Mouse (Mus musculus) MEL (cell line): ENCODE data around the gene Apol7e. TPM values are rescaled to one million over a fixed set of nuclear protein-coding genes. Genes with fewer than 3 reads are reported as not detected.

Source experiments
- DNase-seq: peaks from one replicate; pipeline ENCODE4 v3.0.0; 2011; ENCODE audit warnings: low read depth, low spot score
- H3K27ac ChIP-seq: 2 replicates; pipeline ENCODE4 v1.5.1; 2012; ENCODE audit warnings: low read depth, mild to moderate bottlenecking, control low read depth, low read length, moderate library complexity; ENCODE audit not compliant: control insufficient read depth
- H3K27me3 ChIP-seq, 2 experiments: fragments of 150-350 bp in 1 of 2; sonication (generic) in 1 of 2; 2 replicates each; pipeline ENCODE4 v1.6.1; 2012; ENCODE audit warnings: low read length in 2 of 2, mild to moderate bottlenecking in 2 of 2, improper control_type of control experiment in 1 of 2, moderate library complexity in 1 of 2; ENCODE audit not compliant: insufficient read depth in 2 of 2, control insufficient read depth in 1 of 2
- H3K36me3 ChIP-seq, 2 experiments: 2 replicates each; pipeline ENCODE4 v1.6.1; 2012 to 2014; ENCODE audit warnings: low read length in 2 of 2, improper control_type of control experiment in 1 of 2, inconsistent platforms in 1 of 2, mild to moderate bottlenecking in 1 of 2; ENCODE audit not compliant: insufficient read depth in 2 of 2, control insufficient read depth in 1 of 2
- H3K4me1 ChIP-seq, 2 experiments: fragments of 150-350 bp in 1 of 2; sonication (generic) in 1 of 2; 2 replicates each; pipeline ENCODE4 v1.6.1; 2012; ENCODE audit warnings: low read length in 2 of 2, improper control_type of control experiment in 1 of 2, mild to moderate bottlenecking in 1 of 2; ENCODE audit not compliant: insufficient read depth in 2 of 2, control insufficient read depth in 1 of 2
- H3K4me3 ChIP-seq, 2 experiments: fragments of 150-350 bp in 1 of 2; sonication (generic) in 1 of 2; 2 replicates each; pipeline ENCODE4 v1.5.1; 2012; ENCODE audit warnings: low read depth in 2 of 2, low read length in 2 of 2, mild to moderate bottlenecking in 2 of 2, moderate library complexity in 2 of 2, control low read depth in 1 of 2, improper control_type of control experiment in 1 of 2; ENCODE audit not compliant: control insufficient read depth in 1 of 2, insufficient read depth in 1 of 2
- H3K79me2 ChIP-seq: 2 replicates; pipeline ENCODE4 v1.6.1; 2012; ENCODE audit warnings: mild to moderate bottlenecking, low read length, moderate library complexity; ENCODE audit not compliant: control insufficient read depth, poor library complexity, insufficient read depth
- H3K9ac ChIP-seq: 2 replicates; pipeline ENCODE4 v1.6.1; 2012; ENCODE audit warnings: low read depth, mild to moderate bottlenecking, control low read depth, low read length, moderate library complexity; ENCODE audit not compliant: control insufficient read depth, poor library complexity, severe bottlenecking
- H3K9me3 ChIP-seq: fragments of 150-350 bp; sonication (generic); replicated peaks from 2 replicates; pipeline ENCODE4 v1.6.1; 2012; ENCODE audit warnings: mild to moderate bottlenecking, low read length, improper control_type of control experiment, moderate library complexity; ENCODE audit not compliant: insufficient read depth
- BHLHE40 ChIP-seq: IDR thresholded peaks from 2 replicates; pipeline ENCODE4 v1.6.1; 2012; ENCODE audit warnings: low read depth, mild to moderate bottlenecking, inconsistent platforms, low read length, improper control_type of control experiment, borderline replicate concordance
- ELF1 ChIP-seq: IDR thresholded peaks from 2 replicates; pipeline ENCODE4 v1.6.1; 2014; ENCODE audit warnings: low read depth, mild to moderate bottlenecking, inconsistent platforms, low read length, improper control_type of control experiment, moderate library complexity
- EP300 ChIP-seq, 2 experiments: IDR thresholded peaks; 2 replicates each; pipeline ENCODE4 v1.6.1; 2011; ENCODE audit warnings: improper control_type of control experiment in 2 of 2, low read length in 2 of 2, low read depth in 1 of 2, mild to moderate bottlenecking in 1 of 2
- GATA1 ChIP-seq: IDR thresholded peaks from 2 replicates; pipeline ENCODE4 v1.6.1; 2011; ENCODE audit warnings: low read depth, low read length, improper control_type of control experiment
- KAT2A ChIP-seq: conservative IDR thresholded peaks from 2 replicates; pipeline ENCODE4 v1.6.1; 2012; ENCODE audit warnings: low read depth, low read length, improper control_type of control experiment, inconsistent platforms
- MAX ChIP-seq: IDR thresholded peaks from 2 replicates; pipeline ENCODE4 v1.6.1; 2011; ENCODE audit warnings: low read length, improper control_type of control experiment
- MYC ChIP-seq: IDR thresholded peaks from 2 replicates; pipeline ENCODE4 v1.6.1; 2011; ENCODE audit warnings: low read depth, mild to moderate bottlenecking, low read length, improper control_type of control experiment, moderate library complexity
- NELFE ChIP-seq: IDR thresholded peaks from 2 replicates; pipeline ENCODE4 v1.6.1; 2011; ENCODE audit warnings: low read depth, low read length, improper control_type of control experiment
- NRF1 ChIP-seq: IDR thresholded peaks from 2 replicates; pipeline ENCODE4 v1.6.1; 2014; ENCODE audit warnings: low read depth, mild to moderate bottlenecking, inconsistent platforms, low read length, improper control_type of control experiment, moderate library complexity; ENCODE audit not compliant: poor library complexity, insufficient read depth, severe bottlenecking
- POLR2AphosphoS5 ChIP-seq: IDR thresholded peaks from 2 replicates; pipeline ENCODE4 v1.6.1; 2012; ENCODE audit warnings: low read depth, borderline replicate concordance, mild to moderate bottlenecking, inconsistent platforms, low read length, moderate library complexity, mixed read lengths
- SIN3A ChIP-seq: IDR thresholded peaks from 2 replicates; pipeline ENCODE4 v1.6.1; 2012; ENCODE audit warnings: low read length, improper control_type of control experiment, inconsistent platforms
- TAL1 ChIP-seq: IDR thresholded peaks from 2 replicates; pipeline ENCODE4 v1.6.1; 2012; ENCODE audit warnings: mild to moderate bottlenecking, inconsistent platforms, low read length, moderate library complexity, mixed read lengths
- TCF12 ChIP-seq: IDR thresholded peaks from 2 replicates; pipeline ENCODE4 v1.6.1; 2014; ENCODE audit warnings: low read depth, mild to moderate bottlenecking, inconsistent platforms, low read length, improper control_type of control experiment, moderate library complexity
- UBTF ChIP-seq: IDR thresholded peaks from 2 replicates; pipeline ENCODE4 v1.6.1; 2012; ENCODE audit warnings: low read depth, mild to moderate bottlenecking, inconsistent platforms, low read length, improper control_type of control experiment, moderate library complexity, borderline replicate concordance; ENCODE audit not compliant: insufficient read depth
- USF1 ChIP-seq: IDR thresholded peaks from 2 replicates; pipeline ENCODE4 v1.6.1; 2014; ENCODE audit warnings: low read depth, mild to moderate bottlenecking, inconsistent platforms, low read length, improper control_type of control experiment, moderate library complexity
- USF2 ChIP-seq, 2 experiments: IDR thresholded peaks; 2 replicates each; pipeline ENCODE4 v1.6.1; 2011 to 2012; ENCODE audit warnings: improper control_type of control experiment in 2 of 2, low read length in 2 of 2, borderline replicate concordance in 1 of 2, inconsistent platforms in 1 of 2, low read depth in 1 of 2, mild to moderate bottlenecking in 1 of 2; ENCODE audit not compliant: insufficient read depth in 1 of 2
- polyA plus RNA-seq, 2 experiments: library from polyadenylated mRNA; stranded (reverse) in 1 of 2; unstranded in 1 of 2; fragments of >175 nt in 1 of 2; fragments of >200 nt in 1 of 2; gene quantifications; 2 replicates each; pipeline versions ENCODE4 v1.2.1 to v1.2.4; 2012; ENCODE audit warnings: low replicate concordance in 2 of 2, low read depth in 1 of 2; ENCODE audit not compliant: insufficient read length in 2 of 2, insufficient read depth in 1 of 2, missing spikeins in 1 of 2
- total RNA-seq: library from RNA; depleted of rRNA; stranded (reverse); fragments of 300-350 nt; gene quantifications from 2 replicates; pipeline ENCODE4 v1.2.3, GENCODE M21; 2012

Gene Apol7e
- total and polyA plus RNA-seq, 3 experiments = not detected

DNA sequence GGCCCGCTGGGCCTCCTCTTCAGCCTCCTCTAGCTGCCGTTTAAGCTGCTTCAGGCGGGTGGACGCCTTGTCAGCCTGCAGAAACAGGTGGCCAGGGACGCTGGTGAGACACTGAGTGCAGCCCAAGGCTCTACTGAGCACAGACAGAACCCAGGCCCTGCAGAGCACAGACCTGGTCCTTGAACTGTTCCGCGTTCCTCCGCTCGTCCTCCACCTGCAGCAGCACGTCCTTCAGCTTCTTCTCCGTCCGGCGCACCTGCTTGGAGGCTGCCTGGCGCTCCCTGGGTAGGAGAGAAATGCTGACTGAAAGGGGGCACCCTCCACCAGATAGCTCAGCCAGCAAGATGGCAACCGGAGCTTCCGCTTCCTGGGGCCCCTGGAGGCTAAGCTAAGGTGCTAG, 64.4 kb downstream of the Apol7e start:
- Histone ChIP-seq H3K9me3 (no peaks in the 10 kb centered on the region), H3K4me1 (no peaks in the 10 kb centered on the region), H3K9ac (no peak overlapping the region), H3K27me3 (no peaks in the 10 kb centered on the region), H3K27ac (no peak overlapping the region), H3K79me2 (no peaks in the 10 kb centered on the region), H3K36me3 (peaks cover 0 to 4% of the 10 kb centered on the region in 2 experiments; a peak in 1 of 4 replicates), H3K4me3 (no peak overlapping the region)
- DNase-seq = no peak
- no peak for TF ChIP-seq GATA1
- TF ChIP-seq NELFE = no peak
- TF ChIP-seq TCF12 = no peak
- no peak for TF ChIP-seq POLR2AphosphoS5
- TF ChIP-seq KAT2A = no peak
- TF ChIP-seq NRF1 = no peak
- no peak for TF ChIP-seq USF2 (IDR thresholded peaks at IDR 0.05; ENCODE audit: borderline replicate concordance in 1 of 2, insufficient read depth in 1 of 2, low read depth in 1 of 2, low read length in 2 of 2)

GRCm38 (mm10) chr15:77763702-77764101, 65.0 kb downstream of the Apol7e start:
- Histone ChIP-seq H3K36me3 (peaks cover 0 to 6% of the 10 kb centered on the region in 2 experiments; a peak in 1 of 4 replicates), H3K79me2 (no peaks in the 10 kb centered on the region), H3K27ac (no peak overlapping the region), H3K9me3 (no peaks in the 10 kb centered on the region), H3K27me3 (no peaks in the 10 kb centered on the region), H3K9ac (no peak overlapping the region), H3K4me1 (no peaks in the 10 kb centered on the region), H3K4me3 (no peak overlapping the region)
- no peak for DNase-seq
- TF ChIP-seq USF1 (no peak), KAT2A (no peak), EP300 (IDR thresholded peaks at IDR 0.05; ENCODE audit: low read depth in 1 of 2, low read length in 2 of 2) (no peak), MYC (no peak), BHLHE40 (no peak), UBTF (no peak), MAX (no peak), ELF1 (no peak), TAL1 (no peak), SIN3A (no peak), USF2 (IDR thresholded peaks at IDR 0.05; ENCODE audit: borderline replicate concordance in 1 of 2, insufficient read depth in 1 of 2, low read depth in 1 of 2, low read length in 2 of 2) (no peak)
